Mouse (Mus musculus) liver, embryonic 13.5 days (tissue): Measurements from ENCODE around the gene Trpm2. TPM values are rescaled to one million over a fixed set of nuclear protein-coding genes. Genes with fewer than 3 reads are reported as not detected.

Experiments used
- ATAC-seq: fragments of 200-750 bp; cut with Nextera tagmentation; 2 replicates; pipeline ENCODE4 v1.8.0; 2017; ENCODE audit warnings: low read depth, mild to moderate bottlenecking, moderate number of reproducible peaks, moderate library complexity
- DNase-seq: peaks from one replicate; pipeline ENCODE4 v3.0.0; 2022
- H3K27ac ChIP-seq: fragments of 300-500 bp; sonication (generic); 2 replicates; pipeline ENCODE4 v1.5.1; 2015; ENCODE audit warnings: moderate library complexity, mild to moderate bottlenecking, inconsistent platforms
- H3K27me3 ChIP-seq: fragments of 300-500 bp; sonication (generic); 2 replicates; pipeline ENCODE4 v1.6.1; 2015; ENCODE audit warnings: mild to moderate bottlenecking, inconsistent platforms
- H3K36me3 ChIP-seq: fragments of 300-500 bp; sonication (generic); 2 replicates; pipeline ENCODE4 v1.6.1; 2015; ENCODE audit warnings: mild to moderate bottlenecking, inconsistent platforms
- H3K4me1 ChIP-seq: fragments of 300-500 bp; sonication (generic); replicated peaks from 2 replicates; pipeline ENCODE4 v1.6.1; 2015; ENCODE audit warnings: inconsistent platforms
- H3K4me2 ChIP-seq: fragments of 300-500 bp; sonication (generic); 2 replicates; pipeline ENCODE4 v1.6.1; 2015; ENCODE audit warnings: inconsistent platforms, mild to moderate bottlenecking, moderate library complexity
- H3K4me3 ChIP-seq: fragments of 300-500 bp; sonication (generic); replicated peaks from 2 replicates; pipeline ENCODE4 v1.5.1; 2015; ENCODE audit warnings: mild to moderate bottlenecking, inconsistent platforms
- H3K9ac ChIP-seq: fragments of 300-500 bp; sonication (generic); 2 replicates; pipeline ENCODE4 v1.6.1; 2015; ENCODE audit warnings: mild to moderate bottlenecking, inconsistent platforms
- H3K9me3 ChIP-seq: fragments of 300-500 bp; sonication (generic); replicated peaks from 2 replicates; pipeline ENCODE4 v1.6.1; 2016; ENCODE audit warnings: inconsistent platforms
- WGBS: fragments of 180-500 bp; shearing (Covaris S2); methylation state at CpG from one replicate; pipeline ENCODE4 v1.1.7; 2015; ENCODE audit not compliant: insufficient replicate concordance; 5-methylcytosine and 5-hydroxymethylcytosine counted together
- polyA plus RNA-seq: library from polyadenylated mRNA; unstranded; fragments of >200 nt; fragmentation: Nextera tagmentation; extraction: Ambion mirVana; gene quantifications from 2 replicates; pipeline ENCODE4 v1.2.1, GENCODE M21; 2015

The Trpm2 gene
- polyA plus RNA-seq, 1 experiment from 2014 or later = 0.73 TPM

DNA sequence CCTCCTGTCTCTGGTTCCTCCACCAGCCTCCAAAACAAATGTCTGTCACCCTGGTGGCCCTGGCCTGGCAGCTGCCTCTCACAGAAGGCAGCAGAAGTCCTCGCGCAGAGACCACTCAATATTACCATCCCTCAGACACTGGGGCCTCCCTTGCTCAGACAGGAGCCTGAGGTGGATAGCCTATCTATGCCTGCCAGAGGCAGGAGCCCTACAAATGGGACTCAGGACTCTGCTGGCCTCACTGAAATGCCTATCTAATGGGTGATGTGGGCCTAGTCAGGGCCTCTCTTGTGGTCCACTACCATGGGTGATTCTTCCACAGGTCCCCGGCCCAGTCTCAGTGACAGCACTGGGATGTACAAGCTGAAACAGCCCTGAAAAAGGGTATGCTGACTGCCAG, 37.8 kb upstream of the Trpm2 start:
- peak; percentile 72 for DNase-seq
- H3K4me1 ChIP-seq = peaks cover 72% of the 10 kb centered on the region

DNA sequence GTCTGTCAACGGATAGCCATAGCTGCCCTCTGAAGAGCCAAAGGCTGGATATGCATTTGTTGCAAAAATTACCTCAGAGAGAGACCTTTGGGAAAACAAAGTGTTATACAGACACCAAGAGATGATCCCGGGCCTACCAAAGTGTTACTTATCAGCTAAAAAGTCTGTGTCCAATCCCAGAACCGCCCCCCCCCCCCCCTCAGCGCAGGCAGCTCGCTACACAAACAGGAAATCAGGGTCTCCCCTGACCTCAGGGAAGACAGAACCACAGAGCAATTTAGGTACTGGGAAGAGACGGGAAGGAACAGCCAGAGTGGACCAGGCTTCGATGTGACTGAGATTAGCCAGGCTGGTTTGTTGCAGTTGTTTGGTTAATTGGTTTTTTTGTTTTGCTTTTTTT, 36.8 kb upstream of the Trpm2 start:
- Histone ChIP-seq H3K27ac (peak overlapping the region; percentile 99), H3K36me3 (peaks cover 42% of the 10 kb centered on the region), H3K4me3 (peak overlapping the region; percentile 89), H3K9me3 (no peaks in the 10 kb centered on the region), H3K4me1 (peaks cover 72% of the 10 kb centered on the region), H3K9ac (peak overlapping the region; percentile 96), H3K27me3 (no peaks in the 10 kb centered on the region), H3K4me2 (peak overlapping the region; percentile 98)
- DNase-seq (no peak), ATAC-seq (no peak)
- WGBS = 6% methylated on average over 7 of the region's 7 CpGs

More for the DNA sequence above, 37.8 kb upstream of the Trpm2 start:
- H3K4me2 ChIP-seq = peak overlapping the region; percentile 98
- peak overlapping the region; percentile 99 for H3K27ac ChIP-seq
- WGBS = 24% methylated on average over 3 of the region's 3 CpGs
- ATAC-seq = peak; percentile 62
- peaks cover 33% of the 10 kb centered on the region for H3K36me3 ChIP-seq
- peak overlapping the region; percentile 89 for H3K4me3 ChIP-seq
- H3K9ac ChIP-seq = peak overlapping the region; percentile 96
- H3K9me3 ChIP-seq = no peaks in the 10 kb centered on the region
- no peaks in the 10 kb centered on the region for H3K27me3 ChIP-seq

DNA sequence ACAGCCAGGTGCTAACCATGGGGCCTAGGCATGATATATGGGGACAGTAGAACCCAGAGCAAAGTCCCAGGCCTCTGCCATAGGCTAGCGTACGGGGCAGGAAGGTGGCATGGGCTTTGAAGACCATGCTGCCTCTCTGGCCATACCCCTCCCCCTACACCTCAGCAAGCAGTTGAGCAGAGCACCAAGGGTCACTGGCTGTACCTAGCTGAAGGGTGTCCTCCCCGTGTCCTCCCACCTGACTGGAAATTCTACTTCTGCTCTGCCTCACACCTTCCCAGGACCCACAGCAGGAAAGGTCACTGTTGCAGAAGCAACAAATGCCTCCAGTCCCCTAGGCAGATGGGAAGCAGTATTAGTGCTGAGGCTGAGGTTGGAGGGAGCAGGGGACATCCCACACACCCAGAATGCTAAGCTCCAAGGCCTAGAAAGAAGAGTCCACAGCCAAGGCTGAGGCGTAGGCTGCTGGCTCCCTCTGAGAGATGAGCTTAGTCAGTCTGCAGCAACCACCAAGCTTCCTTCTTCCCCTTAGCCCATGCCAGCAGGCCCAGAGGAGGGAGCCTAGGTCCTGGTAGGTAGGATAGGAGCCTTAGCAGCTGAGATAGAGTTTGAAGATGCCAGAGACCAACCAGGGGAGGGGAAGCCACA, 35.6 kb upstream of the Trpm2 start:
- ATAC-seq = no peak
- 84% methylated on average over 4 of the region's 4 CpGs for WGBS
- H3K4me2 ChIP-seq = peak overlapping the region; percentile 98

DNA sequence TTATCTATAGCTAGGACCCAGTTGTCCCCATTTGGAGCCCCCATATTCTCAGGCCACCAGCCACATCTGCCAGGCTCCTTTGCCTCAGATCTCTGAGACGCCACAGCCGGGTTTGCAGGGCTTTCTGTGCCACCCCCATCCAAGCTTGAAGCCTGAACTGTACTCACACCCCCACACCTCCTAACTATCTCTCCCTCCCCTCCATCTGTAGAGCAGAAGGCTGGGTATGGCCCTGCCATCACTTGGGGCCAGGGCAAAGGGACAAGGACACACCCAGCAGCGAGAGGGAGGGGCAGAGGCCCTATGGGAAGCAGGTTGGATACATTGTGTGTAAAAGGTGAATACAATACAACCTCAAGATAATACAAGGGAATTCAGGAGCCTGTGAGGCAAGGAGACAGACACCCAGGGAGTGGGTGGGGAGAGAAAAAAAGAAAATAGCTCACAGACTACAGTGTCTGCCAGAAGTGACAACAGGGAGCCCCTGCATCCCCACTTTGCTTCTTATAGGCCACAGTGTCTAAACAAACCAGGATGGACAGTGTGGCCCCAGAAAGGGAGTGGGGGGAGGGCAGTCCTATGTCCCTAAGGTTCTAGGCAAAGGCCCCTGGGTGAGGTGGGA, 34.2 kb upstream of the Trpm2 start:
- H3K27me3 ChIP-seq = no peaks in the 10 kb centered on the region
- DNase-seq = peak; percentile 67
- WGBS = 40% methylated on average over 3 of the region's 3 CpGs
- H3K27ac ChIP-seq = peak overlapping the region; percentile 99
- peak; percentile 73 for ATAC-seq
- peaks cover 68% of the 10 kb centered on the region for H3K4me1 ChIP-seq
- H3K4me2 ChIP-seq = peak overlapping the region; percentile 98
- no peaks in the 10 kb centered on the region for H3K9me3 ChIP-seq
- H3K9ac ChIP-seq = peak overlapping the region; percentile 96
- peaks cover 68% of the 10 kb centered on the region for H3K36me3 ChIP-seq
- H3K4me3 ChIP-seq = peak overlapping the region; percentile 89

More for the DNA sequence above, 35.6 kb upstream of the Trpm2 start:
- DNase-seq = no peak
- Histone ChIP-seq H3K4me1 (peaks cover 75% of the 10 kb centered on the region), H3K27ac (peak overlapping the region; percentile 99), H3K4me3 (peak overlapping the region; percentile 89), H3K36me3 (peaks cover 55% of the 10 kb centered on the region), H3K9me3 (no peaks in the 10 kb centered on the region), H3K27me3 (no peaks in the 10 kb centered on the region), H3K9ac (peak overlapping the region; percentile 96)

DNA sequence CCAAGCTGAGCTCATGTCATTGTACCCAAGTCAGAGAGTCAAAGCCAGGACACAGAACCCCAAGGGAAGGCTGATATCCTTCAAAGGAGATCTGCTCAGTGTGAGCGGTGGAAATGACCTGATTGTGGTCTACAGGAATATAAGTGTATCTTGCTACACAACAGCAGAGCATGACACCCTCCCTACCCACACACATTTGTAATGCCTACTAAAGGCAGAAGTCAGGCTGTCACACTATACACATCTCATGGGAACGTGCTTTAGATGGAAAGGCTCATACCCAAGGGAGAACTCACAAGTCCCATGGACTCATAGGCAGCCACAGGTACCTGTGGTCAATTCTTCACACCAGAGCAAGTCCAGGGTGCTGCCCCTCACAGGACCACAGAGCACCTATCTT, 32.0 kb upstream of the Trpm2 start:
- WGBS = 90% methylated on average over 2 of the region's 2 CpGs
- Histone ChIP-seq H3K9ac (no peak overlapping the region), H3K4me2 (no peak overlapping the region), H3K27me3 (no peaks in the 10 kb centered on the region), H3K9me3 (no peaks in the 10 kb centered on the region), H3K36me3 (peaks cover 91% of the 10 kb centered on the region), H3K4me3 (no peak overlapping the region), H3K27ac (peak overlapping the region; percentile 18; the same call in 1 of the 2 replicates), H3K4me1 (peaks cover 51% of the 10 kb centered on the region)
- DNase-seq (no peak), ATAC-seq (no peak)

DNA sequence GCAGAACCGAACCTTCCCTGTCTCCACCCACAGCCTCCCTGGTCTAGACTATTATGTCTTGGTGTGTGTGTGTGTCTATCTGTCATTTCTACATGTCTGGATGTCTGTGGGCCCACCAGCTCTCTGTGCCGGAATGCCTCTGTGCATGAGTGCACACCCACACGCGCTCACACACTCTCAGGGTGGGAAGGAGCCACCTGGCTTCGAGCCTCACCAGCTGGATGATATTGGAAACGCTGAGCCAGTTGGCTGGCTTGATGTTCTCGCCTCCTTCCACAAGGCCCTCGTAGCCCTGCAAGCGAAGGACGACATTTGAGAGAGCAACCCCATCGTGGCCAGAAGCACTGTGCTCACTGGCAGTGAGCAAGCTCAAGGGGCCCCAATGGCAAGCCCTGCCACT, 31.4 kb upstream of the Trpm2 start:
- Histone ChIP-seq H3K27ac (no peak overlapping the region), H3K9ac (no peak overlapping the region), H3K9me3 (no peaks in the 10 kb centered on the region), H3K4me1 (peaks cover 46% of the 10 kb centered on the region), H3K4me3 (no peak overlapping the region), H3K4me2 (no peak overlapping the region), H3K36me3 (peaks cover 93% of the 10 kb centered on the region), H3K27me3 (no peaks in the 10 kb centered on the region)
- 89% methylated on average over 11 of the region's 11 CpGs for WGBS
- DNase-seq (no peak), ATAC-seq (no peak)

DNA sequence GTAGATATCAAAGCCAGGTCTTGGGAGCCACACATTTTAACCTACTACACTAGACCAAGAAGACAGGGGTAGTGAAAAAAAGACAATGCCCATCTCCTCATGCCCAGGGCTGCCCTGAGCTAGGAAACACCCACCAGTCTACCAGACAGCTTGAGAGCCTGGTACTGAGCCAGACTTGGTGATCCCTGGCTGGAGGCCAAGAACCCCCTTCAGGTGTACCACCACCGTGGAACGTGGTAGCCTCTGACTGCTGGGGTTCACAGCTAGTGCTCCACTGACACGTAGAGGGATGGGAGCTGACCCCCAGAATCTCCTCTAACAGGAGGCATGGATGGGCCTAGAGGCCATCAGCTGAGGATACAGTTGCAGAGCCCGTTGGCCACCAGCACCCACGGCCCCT, 29.8 kb upstream of the Trpm2 start:
- ATAC-seq (no peak), DNase-seq (no peak)
- Histone ChIP-seq H3K27ac (no peak overlapping the region), H3K27me3 (no peaks in the 10 kb centered on the region), H3K4me1 (peaks cover 30% of the 10 kb centered on the region), H3K4me2 (no peak overlapping the region), H3K9me3 (no peaks in the 10 kb centered on the region), H3K36me3 (peaks cover 98% of the 10 kb centered on the region), H3K9ac (no peak overlapping the region), H3K4me3 (no peak overlapping the region)
- WGBS = 90% methylated on average over 5 of the region's 5 CpGs

DNA sequence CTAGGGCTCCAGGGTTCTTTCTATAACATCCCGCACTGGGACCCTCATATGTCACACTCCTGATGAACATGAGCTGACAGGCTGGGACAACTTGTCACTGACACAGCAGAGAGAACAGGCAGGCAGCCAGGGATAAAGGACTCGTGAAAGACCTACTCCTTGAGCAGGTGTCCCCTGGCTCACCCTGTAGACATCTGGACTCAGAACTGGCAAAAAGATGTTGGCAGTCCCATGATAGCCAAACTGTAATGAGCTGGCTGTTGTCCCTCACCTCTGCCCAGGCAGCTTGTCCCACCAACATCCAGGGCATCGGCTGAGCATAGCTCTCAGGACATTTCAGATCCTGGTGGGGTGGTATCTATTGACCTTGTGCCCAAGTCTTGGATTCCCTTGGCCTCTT, 25.3 kb upstream of the Trpm2 start:
- no peak overlapping the region for H3K9ac ChIP-seq
- no peak overlapping the region for H3K27ac ChIP-seq
- ATAC-seq = no peak
- 85% methylated on average over 3 of the region's 3 CpGs for WGBS
- no peak overlapping the region for H3K4me3 ChIP-seq
- no peak overlapping the region for H3K4me2 ChIP-seq
- H3K4me1 ChIP-seq = no peaks in the 10 kb centered on the region
- H3K36me3 ChIP-seq = peaks cover 100% of the 10 kb centered on the region
- H3K9me3 ChIP-seq = no peaks in the 10 kb centered on the region
- H3K27me3 ChIP-seq = no peaks in the 10 kb centered on the region
- DNase-seq = no peak

DNA sequence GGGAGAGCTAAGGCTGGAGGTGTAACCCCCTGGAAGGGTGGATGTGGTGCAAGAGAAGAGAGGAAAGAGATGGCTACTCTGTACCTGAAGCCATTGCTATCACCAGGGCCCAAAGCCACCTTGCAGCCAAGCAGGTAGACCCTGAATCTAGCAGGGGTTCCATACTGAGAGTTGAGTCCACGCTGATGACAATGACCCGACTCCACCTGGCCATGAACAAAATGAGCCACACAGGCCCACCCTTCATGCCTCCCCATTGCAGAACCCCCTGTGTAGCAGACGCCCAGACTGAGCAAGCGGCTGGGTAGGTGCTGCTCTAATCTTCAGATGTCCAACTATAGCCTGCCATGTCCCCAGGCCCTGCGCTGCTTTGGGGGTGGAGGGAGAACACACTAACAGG, 15.4 kb upstream of the Trpm2 start:
- ATAC-seq (no peak), DNase-seq (no peak)
- H3K4me2 ChIP-seq = no peak overlapping the region
- peaks cover 3% of the 10 kb centered on the region; the same call in 1 of the 2 replicates for H3K4me1 ChIP-seq
- H3K4me3 ChIP-seq = no peak overlapping the region
- H3K27me3 ChIP-seq = no peaks in the 10 kb centered on the region
- 63% methylated on average over 5 of the region's 5 CpGs for WGBS
- no peak overlapping the region for H3K9ac ChIP-seq
- H3K36me3 ChIP-seq = peaks cover 42% of the 10 kb centered on the region
- H3K9me3 ChIP-seq = no peaks in the 10 kb centered on the region
- H3K27ac ChIP-seq = no peak overlapping the region

DNA sequence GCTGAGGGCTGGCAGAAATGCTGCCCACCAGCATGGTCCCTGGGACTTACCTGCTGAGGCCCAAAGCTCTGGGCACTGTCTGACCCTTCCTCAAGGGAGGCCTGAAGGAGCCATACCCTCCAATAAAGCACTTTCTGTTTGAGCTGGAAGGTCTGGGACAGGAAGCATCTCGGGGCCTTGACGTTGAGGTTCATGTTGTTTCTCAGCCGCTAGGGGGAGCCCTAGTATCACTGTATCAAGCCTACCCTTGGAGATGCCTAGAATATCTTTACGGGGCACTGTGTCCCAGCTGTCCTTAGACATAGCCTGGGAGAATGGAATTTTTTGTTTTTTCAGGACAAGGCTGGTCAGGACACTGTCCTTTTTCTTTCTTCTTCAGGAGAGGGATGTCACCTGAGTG, 14.3 kb upstream of the Trpm2 start:
- ATAC-seq = peak; percentile 29
- Histone ChIP-seq H3K36me3 (peaks cover 31% of the 10 kb centered on the region), H3K27me3 (no peaks in the 10 kb centered on the region), H3K4me3 (no peak overlapping the region), H3K9ac (no peak overlapping the region), H3K4me2 (no peak overlapping the region), H3K27ac (no peak overlapping the region), H3K9me3 (no peaks in the 10 kb centered on the region), H3K4me1 (peaks cover 8% of the 10 kb centered on the region; the same call in 1 of the 2 replicates)
- 3% methylated on average over 4 of the region's 4 CpGs for WGBS
- DNase-seq = peak; percentile 67

DNA sequence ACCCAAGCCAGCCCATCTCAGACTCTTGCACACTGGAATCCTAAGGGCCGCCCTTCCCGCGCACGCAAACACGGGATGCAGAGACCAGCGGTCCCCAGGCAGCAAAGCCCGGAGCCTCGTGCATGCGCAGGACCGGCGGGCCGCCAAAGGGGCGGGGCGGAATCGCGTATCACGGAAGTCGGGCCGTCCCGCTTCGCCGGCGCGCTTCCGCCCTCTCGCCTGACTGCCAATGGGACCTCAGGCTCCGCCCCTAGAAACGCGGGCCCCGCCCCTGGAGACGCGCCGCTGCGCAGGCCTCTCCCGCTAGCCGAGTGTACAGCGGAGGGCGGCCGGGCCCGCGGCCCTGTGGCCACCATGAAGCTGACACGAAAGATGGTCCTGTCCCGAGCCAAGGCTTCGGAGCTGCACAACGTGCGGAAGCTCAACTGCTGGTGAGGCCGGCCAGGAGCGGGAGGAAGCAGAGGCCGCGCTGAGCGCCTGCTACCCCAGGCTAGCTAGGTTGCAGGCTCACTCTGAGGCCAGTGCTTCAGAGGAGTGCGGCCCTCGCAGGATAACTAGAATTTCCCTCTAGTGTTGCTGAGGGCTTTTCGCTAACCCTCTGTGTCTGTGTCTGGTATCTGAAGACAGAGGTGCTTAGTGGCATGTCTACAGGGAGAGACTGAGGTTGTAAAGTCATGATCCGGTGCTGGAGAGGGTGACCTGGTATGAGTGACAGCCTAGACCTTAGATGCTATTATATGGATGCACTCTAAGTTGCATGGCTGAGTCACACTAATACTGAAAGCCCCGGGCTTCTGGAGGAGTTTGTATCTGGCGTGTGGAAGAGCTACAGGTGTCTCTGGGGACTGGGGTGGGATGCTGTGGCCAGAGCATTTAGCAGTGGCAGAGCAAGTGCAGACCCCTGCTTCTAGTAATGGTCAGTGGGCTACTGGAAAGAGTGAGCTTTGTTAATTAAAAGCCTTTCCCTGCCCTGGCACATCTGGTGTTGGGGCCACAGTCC, 8.3 kb upstream of the Trpm2 start, which contains the start of gene 1810043G02Rik:
1810043G02Rik (plus strand) TSS at position 174 of the 1,000 bp plus-strand sequence.
- peak within 1 kb of the TSS; percentile 39; the same call in 1 of the 2 replicates for H3K27ac ChIP-seq
- DNase-seq = peak; percentile 99
- H3K9me3 ChIP-seq = no peaks in the 10 kb centered on the region
- H3K4me2 ChIP-seq = peak within 1 kb of the TSS; percentile 92
- peak within 1 kb of the TSS; percentile 78 for H3K9ac ChIP-seq
- H3K4me1 ChIP-seq = peaks cover 31% of the 10 kb centered on the region
- WGBS = 3% methylated on average over 57 of the region's 57 CpGs
- ATAC-seq = peak; percentile 96
- peak within 1 kb of the TSS; percentile 73 for H3K4me3 ChIP-seq
- H3K27me3 ChIP-seq = no peaks in the 10 kb centered on the region
- no peaks in the 10 kb centered on the region for H3K36me3 ChIP-seq
